Mouse (Mus musculus) G1E-ER4 (cell line): ENCODE measurements around the gene Noc2l. TPM values are rescaled to one million over a fixed set of nuclear protein-coding genes. Genes with fewer than 3 reads are reported as not detected.

Experiments used
- GATA1 ChIP-seq: IDR thresholded peaks from one replicate; pipeline ENCODE4 v1.8.0; 2012; ENCODE audit warnings: low read length, inconsistent platforms
- polyA plus RNA-seq: library from polyadenylated mRNA; stranded (reverse); fragments of >175 nt; gene quantifications from 2 replicates; pipeline ENCODE4 v1.2.3, GENCODE M21; 2012

Gene Noc2l
- polyA plus RNA-seq, 1 experiment = 63.7 TPM

GRCm38 (mm10) chr4:156236651-156237447, 1.0 kb downstream of the Noc2l start:
- TF ChIP-seq GATA1 = no peak

DNA sequence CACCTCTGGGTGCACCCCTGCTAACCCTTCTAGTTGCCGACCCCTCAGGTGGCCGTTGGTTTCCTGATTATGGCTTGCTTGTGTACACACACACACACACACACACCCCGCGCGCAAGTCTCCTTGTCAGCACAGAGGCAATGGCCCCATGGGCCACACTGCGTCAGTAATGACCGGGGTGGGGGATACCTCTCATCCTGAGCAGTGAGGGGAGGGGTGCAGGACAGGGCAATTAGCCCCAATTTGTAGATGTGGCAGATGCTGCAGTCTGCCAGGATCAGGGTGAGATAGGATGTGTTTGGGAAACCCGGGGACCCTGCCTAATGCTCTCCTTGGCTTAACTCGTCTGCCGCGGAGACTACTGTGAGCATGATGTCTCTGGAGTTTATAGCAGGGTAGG, 13.8 kb downstream of the Noc2l start:
- no peak for TF ChIP-seq GATA1

- TF ChIP-seq GATA1 = no peak
These were observed 15.3 kb downstream of the Noc2l start for GRCm38 (mm10) chr4:156251081-156251480.

DNA sequence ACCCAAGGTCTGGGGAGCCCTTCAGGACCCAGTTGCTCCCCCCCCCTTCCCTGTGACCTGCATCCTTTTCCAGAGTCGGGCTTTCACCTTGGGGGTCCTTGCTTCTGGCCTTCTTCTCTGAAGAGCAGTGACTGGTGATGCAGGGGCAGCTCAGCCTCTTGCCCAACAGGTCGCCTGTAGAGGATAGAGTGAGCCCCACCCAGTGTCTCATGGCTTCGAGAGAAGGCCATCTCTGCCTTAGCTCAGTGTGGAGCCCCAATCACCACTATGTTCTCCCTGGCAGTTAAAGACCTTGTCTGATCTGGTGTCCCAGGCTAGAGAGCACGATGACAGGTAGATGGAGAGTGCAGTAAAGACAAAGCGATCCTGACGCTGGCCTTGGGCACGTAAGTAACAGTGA, 16.3 kb downstream of the Noc2l start:
- no peak for TF ChIP-seq GATA1

DNA sequence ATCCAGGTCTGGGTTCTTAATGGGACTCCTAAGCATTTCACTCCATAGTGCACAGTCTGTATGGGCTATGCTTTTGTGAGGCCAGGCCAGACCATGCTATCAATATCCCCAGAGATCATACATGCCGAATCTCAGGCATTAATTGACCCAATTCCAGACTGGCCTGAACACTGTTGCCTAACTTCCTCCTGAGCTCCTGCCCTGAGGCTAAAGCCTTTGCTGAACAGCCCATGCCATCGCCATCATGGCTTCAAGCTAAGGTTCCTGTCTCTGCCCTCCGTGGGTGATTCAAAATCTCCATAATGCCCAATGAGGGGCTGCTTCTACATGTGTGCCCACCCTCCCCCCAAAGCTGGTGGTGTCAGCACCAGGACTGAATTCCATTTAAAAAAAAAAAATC, 16.8 kb downstream of the Noc2l start:
- no peak for TF ChIP-seq GATA1

GRCm38 (mm10) chr4:156253043-156253442, 17.2 kb downstream of the Noc2l start:
- TF ChIP-seq GATA1 = peak; percentile 88

- TF ChIP-seq GATA1 = no peak
These were observed 18.7 kb downstream of the Noc2l start for GRCm38 (mm10) chr4:156254361-156255077.

GRCm38 (mm10) chr4:156255078-156255839, 19.4 kb downstream of the Noc2l start, which contains the start of gene Samd11:
Gene Samd11 (minus strand): TSS chr4:156255657.
- no peak for TF ChIP-seq GATA1

Other genes starting within 250 kb of the Noc2l start
- gene B3galt6, start 243.4 kb upstream of the Noc2l start, polyA plus RNA-seq = 6.0 and 6.1 TPM in 2 replicates
- 44.4 and 58.7 TPM in 2 replicates for gene Sdf4, start 243.1 kb upstream of the Noc2l start, polyA plus RNA-seq
- gene Tnfrsf4, start 222.2 kb upstream of the Noc2l start, polyA plus RNA-seq = 0.60 and 2.3 TPM in 2 replicates
- gene Tnfrsf18, start 209.8 kb upstream of the Noc2l start, polyA plus RNA-seq = 0.10 and 0.16 TPM in 2 replicates
- gene Ttll10, start 176.6 kb upstream of the Noc2l start, polyA plus RNA-seq = not detected in 2 replicates
- 9.5 and 12.0 TPM in 2 replicates for gene 9430015G10Rik, start 126.0 kb upstream of the Noc2l start, polyA plus RNA-seq
- 0.17 and 0.23 TPM in 2 replicates for gene Rnf223, start 105.5 kb upstream of the Noc2l start, polyA plus RNA-seq
- 0.23 and 0.39 TPM in 2 replicates for gene Agrn, start 38.5 kb upstream of the Noc2l start, polyA plus RNA-seq
- gene Isg15, start 35.2 kb upstream of the Noc2l start, polyA plus RNA-seq = not detected in 2 replicates
- gene AW011738, start 32.7 kb upstream of the Noc2l start, polyA plus RNA-seq = not detected in 2 replicates
- not detected in 2 replicates for gene Perm1, start 20.1 kb upstream of the Noc2l start, polyA plus RNA-seq
- gene Plekhn1, start 1.2 kb upstream of the Noc2l start, polyA plus RNA-seq = 7.6 and 12.9 TPM in 2 replicates
- gene Samd11, start 19.6 kb downstream of the Noc2l start, polyA plus RNA-seq = 0.02 and 0.03 TPM in 2 replicates
- gene Vmn2r-ps159, start 95.1 kb downstream of the Noc2l start, polyA plus RNA-seq = not detected in 2 replicates